Mouse (Mus musculus): ENCODE results near the gene Tnfaip1. TPM values are rescaled to one million over a fixed set of nuclear protein-coding genes. Genes with fewer than 3 reads are reported as not detected.
A peak's percentile ranks its signal among the peaks of the same experiment; 100 is the strongest.
"Not testable (repeated sequence)": the region's sequence is repeated elsewhere in the genome, so short reads cannot be mapped to it uniquely, and the experiment has no call there.

The Tnfaip1 gene
- 76.7 and 83.1 TPM in 2 replicates for polyA plus RNA-seq (2014; fragmentation: Nextera tagmentation; extraction: Ambion mirVana)

GRCm38 (mm10) chr11:78536080-78536689 lies at the start of gene Tnfaip1, which contains the start of gene Ift20:
TSS of gene Tnfaip1 (minus strand) at chr11:78536332.
TSS of gene Ift20 (plus strand) at chr11:78536361.
- H3K27ac ChIP-seq (ENCODE audit: low read depth, low read length): peak within 1 kb of the TSS; percentile 74
- WGBS: under 1% methylated on average over 52 of the region's 52 CpGs
- H3K9ac ChIP-seq (ENCODE audit: low read length): peak within 1 kb of the TSS; percentile 83
- peak within 1 kb of the TSS; percentile 82 for H3K4me3 ChIP-seq (ENCODE audit: low read depth, low read length)
- H3K4me2 ChIP-seq: peak within 1 kb of the TSS; percentile 92
- peaks cover 17% of the 10 kb centered on the region for H3K4me1 ChIP-seq (ENCODE audit: control insufficient read depth, insufficient read depth, low read length)
- peak; percentile 98 for ATAC-seq (ENCODE audit: low FRiP score)
- peaks cover 5% of the 10 kb centered on the region; the same call in 1 of the 2 replicates for H3K36me3 ChIP-seq (ENCODE audit: control insufficient read depth, insufficient read depth, low read length)
- H3K27me3 ChIP-seq (ENCODE audit: control insufficient read depth, insufficient read depth, low read length): no peaks in the 10 kb centered on the region
- DNase-seq (ENCODE audit: low spot score, missing footprints): peak; percentile 99
- H3K9me3 ChIP-seq (ENCODE audit: control insufficient read depth, low read length): no peaks in the 10 kb centered on the region

- Histone ChIP-seq H3K9ac (ENCODE audit: low read length) (no peak overlapping the region), H3K4me3 (ENCODE audit: low read depth, low read length) (no peak overlapping the region), H3K27ac (ENCODE audit: low read depth, low read length) (no peak overlapping the region), H3K4me1 (ENCODE audit: control insufficient read depth, insufficient read depth, low read length) (no peaks in the 10 kb centered on the region), H3K9me3 (ENCODE audit: control insufficient read depth, low read length) (peaks cover 2% of the 10 kb centered on the region; the same call in 1 of the 2 replicates), H3K36me3 (ENCODE audit: control insufficient read depth, insufficient read depth, low read length) (peaks cover 10% of the 10 kb centered on the region), H3K4me2 (no peak overlapping the region), H3K27me3 (ENCODE audit: control insufficient read depth, insufficient read depth, low read length) (no peaks in the 10 kb centered on the region)
- DNase-seq (ENCODE audit: low spot score, missing footprints) (no peak), ATAC-seq (ENCODE audit: low FRiP score) (no peak)
- 93% methylated on average over 6 of the region's 6 CpGs for WGBS
These were observed 46.7 kb upstream of the Tnfaip1 start for GRCm38 (mm10) chr11:78582848-78583247.

GRCm38 (mm10) chr11:78574975-78575374 lies 38.8 kb upstream of the Tnfaip1 start:
- ATAC-seq (ENCODE audit: low FRiP score) (no peak), DNase-seq (ENCODE audit: low spot score, missing footprints) (no peak)
- H3K36me3 ChIP-seq (ENCODE audit: control insufficient read depth, insufficient read depth, low read length): peaks cover 4% of the 10 kb centered on the region
- H3K9ac ChIP-seq (ENCODE audit: low read length): no peak overlapping the region
- no peak overlapping the region for H3K4me2 ChIP-seq
- H3K27ac ChIP-seq (ENCODE audit: low read depth, low read length): no peak overlapping the region
- H3K9me3 ChIP-seq (ENCODE audit: control insufficient read depth, low read length): no peaks in the 10 kb centered on the region
- WGBS: 70% methylated on average over 2 of the region's 2 CpGs
- H3K27me3 ChIP-seq (ENCODE audit: control insufficient read depth, insufficient read depth, low read length): no peaks in the 10 kb centered on the region
- no peak overlapping the region for H3K4me3 ChIP-seq (ENCODE audit: low read depth, low read length)
- no peaks in the 10 kb centered on the region for H3K4me1 ChIP-seq (ENCODE audit: control insufficient read depth, insufficient read depth, low read length)

- Histone ChIP-seq H3K36me3 (ENCODE audit: control insufficient read depth, insufficient read depth, low read length) (peaks cover 4% of the 10 kb centered on the region), H3K4me3 (ENCODE audit: low read depth, low read length) (no peak overlapping the region), H3K27me3 (ENCODE audit: control insufficient read depth, insufficient read depth, low read length) (no peaks in the 10 kb centered on the region), H3K27ac (ENCODE audit: low read depth, low read length) (no peak overlapping the region), H3K9ac (ENCODE audit: low read length) (no peak overlapping the region), H3K4me2 (no peak overlapping the region), H3K4me1 (ENCODE audit: control insufficient read depth, insufficient read depth, low read length) (no peaks in the 10 kb centered on the region), H3K9me3 (ENCODE audit: control insufficient read depth, low read length) (no peaks in the 10 kb centered on the region)
- DNase-seq (ENCODE audit: low spot score, missing footprints) (no peak), ATAC-seq (ENCODE audit: low FRiP score) (no peak)
- 86% methylated on average over 3 of the region's 3 CpGs for WGBS
These were observed 38.4 kb upstream of the Tnfaip1 start for GRCm38 (mm10) chr11:78574536-78574935.

- not testable (repeated sequence) for H3K27ac ChIP-seq (ENCODE audit: low read depth, low read length); H3K27me3 ChIP-seq (ENCODE audit: control insufficient read depth, insufficient read depth, low read length); H3K4me3 ChIP-seq (ENCODE audit: low read depth, low read length); DNase-seq (ENCODE audit: low spot score, missing footprints); H3K36me3 ChIP-seq (ENCODE audit: control insufficient read depth, insufficient read depth, low read length); H3K4me2 ChIP-seq; H3K9ac ChIP-seq (ENCODE audit: low read length); H3K4me1 ChIP-seq (ENCODE audit: control insufficient read depth, insufficient read depth, low read length); ATAC-seq (ENCODE audit: low FRiP score); H3K9me3 ChIP-seq (ENCODE audit: control insufficient read depth, low read length)
- WGBS: 100% methylated on average over 3 of the region's 4 CpGs
These were observed 37.9 kb upstream of the Tnfaip1 start for GRCm38 (mm10) chr11:78574031-78574430.

GRCm38 (mm10) chr11:78571854-78572253 lies 35.7 kb upstream of the Tnfaip1 start:
- 90% methylated on average over 6 of the region's 6 CpGs for WGBS
- no peak overlapping the region for H3K4me2 ChIP-seq
- no peak overlapping the region for H3K27ac ChIP-seq (ENCODE audit: low read depth, low read length)
- no peaks in the 10 kb centered on the region for H3K27me3 ChIP-seq (ENCODE audit: control insufficient read depth, insufficient read depth, low read length)
- DNase-seq (ENCODE audit: low spot score, missing footprints) (no peak), ATAC-seq (ENCODE audit: low FRiP score) (no peak)
- H3K36me3 ChIP-seq (ENCODE audit: control insufficient read depth, insufficient read depth, low read length): peaks cover 4% of the 10 kb centered on the region
- no peaks in the 10 kb centered on the region for H3K4me1 ChIP-seq (ENCODE audit: control insufficient read depth, insufficient read depth, low read length)
- H3K4me3 ChIP-seq (ENCODE audit: low read depth, low read length): no peak overlapping the region
- no peaks in the 10 kb centered on the region for H3K9me3 ChIP-seq (ENCODE audit: control insufficient read depth, low read length)
- H3K9ac ChIP-seq (ENCODE audit: low read length): no peak overlapping the region

GRCm38 (mm10) chr11:78571441-78571840 lies 35.3 kb upstream of the Tnfaip1 start:
- ATAC-seq (ENCODE audit: low FRiP score): no peak
- Histone ChIP-seq H3K4me1 (ENCODE audit: control insufficient read depth, insufficient read depth, low read length) (no peaks in the 10 kb centered on the region), H3K9me3 (ENCODE audit: control insufficient read depth, low read length) (no peaks in the 10 kb centered on the region), H3K36me3 (ENCODE audit: control insufficient read depth, insufficient read depth, low read length) (peaks cover 2% of the 10 kb centered on the region), H3K27ac (ENCODE audit: low read depth, low read length) (no peak overlapping the region), H3K4me3 (ENCODE audit: low read depth, low read length) (no peak overlapping the region), H3K27me3 (ENCODE audit: control insufficient read depth, insufficient read depth, low read length) (no peaks in the 10 kb centered on the region), H3K4me2 (no peak overlapping the region), H3K9ac (ENCODE audit: low read length) (no peak overlapping the region)
- 93% methylated on average over 8 of the region's 8 CpGs for WGBS
- DNase-seq (ENCODE audit: low spot score, missing footprints): no peak

GRCm38 (mm10) chr11:78569806-78570205 lies 33.7 kb upstream of the Tnfaip1 start:
- Histone ChIP-seq H3K9me3 (ENCODE audit: control insufficient read depth, low read length) (no peaks in the 10 kb centered on the region), H3K4me2 (no peak overlapping the region), H3K27me3 (ENCODE audit: control insufficient read depth, insufficient read depth, low read length) (no peaks in the 10 kb centered on the region), H3K4me3 (ENCODE audit: low read depth, low read length) (no peak overlapping the region), H3K9ac (ENCODE audit: low read length) (no peak overlapping the region), H3K4me1 (ENCODE audit: control insufficient read depth, insufficient read depth, low read length) (no peaks in the 10 kb centered on the region), H3K27ac (ENCODE audit: low read depth, low read length) (no peak overlapping the region), H3K36me3 (ENCODE audit: control insufficient read depth, insufficient read depth, low read length) (peaks cover 2% of the 10 kb centered on the region)
- WGBS: 76% methylated on average over 3 of the region's 3 CpGs
- DNase-seq (ENCODE audit: low spot score, missing footprints) (no peak), ATAC-seq (ENCODE audit: low FRiP score) (no peak)

GRCm38 (mm10) chr11:78568827-78569226 lies 32.7 kb upstream of the Tnfaip1 start:
- no peak overlapping the region for H3K9ac ChIP-seq (ENCODE audit: low read length)
- H3K4me1 ChIP-seq (ENCODE audit: control insufficient read depth, insufficient read depth, low read length): no peaks in the 10 kb centered on the region
- H3K4me3 ChIP-seq (ENCODE audit: low read depth, low read length): no peak overlapping the region
- ATAC-seq (ENCODE audit: low FRiP score) (no peak), DNase-seq (ENCODE audit: low spot score, missing footprints) (no peak)
- H3K27me3 ChIP-seq (ENCODE audit: control insufficient read depth, insufficient read depth, low read length): no peaks in the 10 kb centered on the region
- peaks cover 2% of the 10 kb centered on the region for H3K36me3 ChIP-seq (ENCODE audit: control insufficient read depth, insufficient read depth, low read length)
- H3K9me3 ChIP-seq (ENCODE audit: control insufficient read depth, low read length): no peaks in the 10 kb centered on the region
- H3K27ac ChIP-seq (ENCODE audit: low read depth, low read length): no peak overlapping the region
- no peak overlapping the region for H3K4me2 ChIP-seq
- WGBS: 85% methylated on average over 10 of the region's 10 CpGs

Data from midbrain, embryonic 11.5 days (tissue).